Mouse (Mus musculus) spleen, postnatal 14 days (tissue): ENCODE data around the gene Fgfr2.
A peak's percentile ranks its signal among the peaks of the same experiment; 100 is the strongest.

Source experiments
- DNase-seq, 2 experiments: peaks; one replicate each; pipeline ENCODE4 v3.0.0; 2021 to 2022; ENCODE audit warnings: low spot score in 2 of 2

Gene Fgfr2

DNA sequence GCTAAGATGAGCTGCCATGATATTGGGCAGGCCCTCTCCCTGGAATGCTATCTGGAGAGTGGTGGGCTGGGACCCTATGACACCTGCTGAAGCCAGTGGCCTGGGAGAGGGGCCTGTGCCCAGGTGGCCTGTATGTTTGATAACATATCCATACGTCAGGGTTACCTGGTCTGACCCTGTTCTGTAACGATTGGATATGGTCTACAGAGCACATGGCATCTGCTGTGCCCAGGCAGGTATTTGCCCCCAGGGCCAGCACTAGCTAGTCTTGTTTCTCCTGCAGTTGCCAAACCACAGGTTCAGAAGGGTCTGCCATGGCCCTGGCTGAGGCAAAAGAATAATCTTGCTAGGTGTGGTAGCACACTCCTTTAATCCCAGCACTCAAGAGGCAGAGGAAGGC lies 429.6 kb downstream of the Fgfr2 start:
- no peak for DNase-seq

DNA sequence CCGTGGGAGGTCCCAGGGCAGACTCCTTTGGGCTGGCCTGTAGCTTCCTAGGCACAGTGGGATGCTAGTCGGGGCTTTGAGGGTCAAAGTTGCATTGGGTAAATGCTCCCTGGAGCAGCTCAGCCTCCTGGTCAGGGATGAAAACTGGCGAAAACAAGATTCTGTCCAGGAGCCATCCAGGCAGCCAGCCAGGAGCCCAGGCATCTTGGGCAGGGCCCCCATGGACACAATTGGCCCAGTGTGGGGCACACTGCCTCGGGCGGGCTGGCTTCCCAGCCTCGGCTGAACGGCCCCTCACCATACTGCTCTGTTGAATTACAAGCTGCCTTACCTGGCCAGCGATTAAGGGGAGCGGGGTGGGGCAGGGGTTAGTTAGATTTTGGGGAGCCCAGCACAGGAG lies 430.4 kb downstream of the Fgfr2 start:
- no peak for DNase-seq

DNA sequence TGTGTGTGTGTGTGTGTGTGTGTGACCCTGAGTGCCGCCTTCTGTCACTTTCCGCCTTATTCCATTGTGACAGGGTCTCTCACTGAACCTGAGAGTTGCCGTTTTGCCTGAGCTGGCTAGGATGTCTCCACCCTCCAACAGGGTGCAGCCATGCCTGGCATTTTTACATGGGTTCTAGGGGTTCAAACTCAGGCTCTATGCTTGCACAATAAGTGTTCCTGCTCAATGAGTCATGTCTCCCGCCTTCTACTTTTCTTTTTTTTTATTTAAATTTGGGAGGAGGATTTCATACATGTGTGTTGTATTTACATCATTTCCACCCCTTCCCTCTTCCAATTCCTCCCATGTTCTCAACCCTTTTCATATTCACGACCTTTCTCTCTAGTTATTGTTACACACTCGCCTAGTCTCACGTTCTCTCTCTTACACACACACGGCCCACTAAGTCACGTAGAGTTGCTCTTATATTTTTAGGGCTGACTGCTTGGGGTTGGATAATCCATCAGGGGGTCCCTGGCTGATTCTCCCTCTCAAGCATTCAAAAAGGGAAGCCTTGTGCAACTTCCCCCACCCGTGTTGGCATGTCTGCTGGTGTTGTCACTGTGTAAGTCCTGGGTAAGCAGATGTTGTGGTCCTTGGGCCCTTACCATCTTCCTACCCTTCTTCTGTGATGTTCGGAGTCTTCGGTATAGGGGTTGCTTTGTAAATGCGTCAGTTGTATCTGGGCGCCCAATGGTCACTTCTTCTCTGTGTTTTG lies 432.3 kb downstream of the Fgfr2 start:
- no peak for DNase-seq

DNA sequence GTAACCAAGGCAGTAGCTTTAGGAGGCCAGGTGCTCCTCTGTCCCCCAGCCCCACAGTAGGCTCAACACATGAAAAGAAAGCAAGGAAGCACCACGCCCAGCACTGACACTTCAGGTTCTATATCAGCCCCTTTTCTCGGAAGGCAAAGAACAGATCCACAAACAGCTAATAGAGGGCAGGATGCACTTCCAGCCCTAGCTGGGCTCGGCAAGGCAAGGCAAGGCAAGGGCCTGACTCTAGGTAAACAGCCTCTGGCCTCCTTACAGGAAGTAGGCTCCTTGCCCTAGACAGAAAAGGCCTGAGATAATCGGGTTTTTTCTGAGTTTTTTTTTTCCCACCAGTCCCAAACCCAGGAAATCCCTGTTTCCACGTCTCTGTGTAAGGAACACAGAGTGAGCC lies 433.4 kb downstream of the Fgfr2 start:
- DNase-seq, result no peak

DNA sequence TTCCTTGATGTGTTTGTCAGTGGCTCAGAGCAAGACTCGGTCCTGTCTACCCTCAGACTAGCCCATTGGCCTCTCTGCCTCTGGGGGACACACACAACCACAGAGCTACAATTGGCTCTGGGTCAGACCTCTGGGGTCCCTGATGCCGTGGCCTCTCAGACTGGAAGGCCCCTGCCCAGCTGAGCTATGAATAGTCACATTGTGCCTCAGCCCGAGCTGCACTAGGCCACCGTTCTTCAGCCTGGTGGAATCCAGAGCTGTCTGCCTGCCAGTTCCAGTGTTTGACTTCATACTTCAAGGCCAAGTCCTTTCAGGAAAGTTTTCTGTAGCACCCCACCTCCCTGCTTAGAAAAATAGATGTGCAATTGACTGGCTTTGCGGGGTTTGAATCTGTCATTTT lies 434.4 kb downstream of the Fgfr2 start:
- no peak for DNase-seq

DNA sequence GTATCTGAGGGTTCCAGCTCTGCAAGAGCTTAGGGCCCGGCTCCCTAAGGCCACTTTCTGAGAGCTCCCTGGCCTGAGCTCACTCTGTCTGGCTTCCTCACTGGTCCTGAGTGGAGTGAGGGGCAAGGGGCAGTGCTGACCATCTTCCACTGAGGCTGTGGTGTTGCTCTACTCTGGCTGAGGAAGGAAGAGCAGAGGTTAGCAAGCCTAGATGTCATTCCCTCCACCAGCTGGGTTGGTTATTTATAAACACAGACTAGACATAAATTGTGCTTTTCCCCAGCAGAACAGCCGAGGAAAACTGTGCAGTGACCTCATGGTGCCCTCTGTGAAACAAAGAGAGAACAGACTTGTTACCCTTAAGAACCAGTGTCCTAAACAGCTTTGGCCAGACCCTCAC lies 435.3 kb downstream of the Fgfr2 start:
- DNase-seq, result no peak

DNA sequence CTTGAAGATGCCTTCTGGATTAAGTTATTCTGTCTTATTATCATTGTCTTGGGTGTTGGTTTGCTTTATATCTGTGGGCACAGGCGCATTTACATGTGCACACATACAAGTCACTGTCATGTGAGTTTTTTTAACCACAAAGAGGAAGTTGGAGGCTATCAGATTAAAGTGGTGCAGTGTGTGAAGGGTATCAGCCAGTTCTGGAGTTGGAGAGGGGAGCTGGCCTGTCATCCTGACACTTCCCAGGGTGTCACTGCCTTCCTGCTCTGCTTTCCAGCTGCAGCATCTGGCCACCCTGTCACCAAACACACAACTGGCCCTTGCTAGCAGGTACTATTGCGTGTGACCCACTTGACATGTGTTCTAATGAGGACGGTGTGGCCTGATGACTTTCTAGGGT lies 436.6 kb downstream of the Fgfr2 start:
- DNase-seq, result no peak

DNA sequence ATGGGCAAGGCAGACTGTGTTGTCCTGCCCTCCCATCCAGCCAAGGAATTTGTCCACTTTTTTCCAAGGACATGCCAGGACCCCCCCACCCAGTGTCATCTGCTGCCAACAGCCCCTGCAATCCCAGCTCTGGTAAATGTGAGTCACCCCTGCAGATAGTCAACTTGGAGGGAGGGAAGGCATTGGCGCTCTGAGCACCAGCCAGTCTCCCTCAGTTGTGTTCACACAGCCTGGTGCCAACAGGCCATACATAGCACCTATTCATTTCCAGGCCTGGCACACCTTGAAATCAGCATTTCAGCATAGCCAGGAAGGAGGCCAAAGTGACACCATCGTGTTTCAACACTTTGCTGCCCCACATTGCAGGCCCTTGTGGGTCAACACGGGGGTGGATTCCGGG lies 439.2 kb downstream of the Fgfr2 start:
- no peak for DNase-seq

DNA sequence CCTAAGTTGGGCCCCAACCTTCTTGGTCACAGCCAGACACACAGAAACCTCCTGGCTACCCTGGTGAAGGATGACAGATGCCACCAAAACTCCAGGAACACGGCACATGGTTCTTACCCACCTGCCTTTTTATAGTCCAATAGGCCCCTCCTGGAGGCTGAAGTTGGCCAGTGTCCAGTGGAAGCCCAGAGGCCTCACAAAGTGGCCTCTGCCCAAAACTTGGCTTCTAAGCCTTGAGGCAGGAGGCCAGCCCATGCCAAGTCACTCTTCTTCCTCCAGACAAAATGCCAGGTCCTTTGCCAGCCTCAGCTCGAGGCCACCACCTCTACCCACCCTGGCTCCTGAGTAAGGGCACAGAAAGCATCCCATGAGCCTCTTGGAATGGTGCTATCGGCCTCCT lies 440.2 kb downstream of the Fgfr2 start:
- no peak for DNase-seq

DNA sequence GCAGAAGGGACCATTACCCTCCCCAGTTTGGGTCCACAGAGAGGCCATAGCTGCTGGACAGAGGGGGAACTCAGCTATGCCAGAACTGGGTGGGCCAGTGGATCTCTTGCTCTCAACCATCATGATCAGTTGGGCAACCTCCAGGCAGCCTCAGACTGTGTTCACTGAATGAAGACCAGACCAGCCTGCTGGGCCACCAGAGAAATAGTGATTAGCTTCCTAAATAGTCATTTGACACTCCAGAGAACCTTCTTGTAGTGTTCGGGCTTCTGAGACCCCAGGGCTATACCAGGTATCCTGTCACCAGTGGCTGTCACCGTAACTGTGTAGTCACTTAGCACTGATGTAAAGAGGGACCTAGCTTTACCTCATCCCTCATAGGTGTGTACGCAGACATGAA lies 440.8 kb downstream of the Fgfr2 start:
- no peak for DNase-seq

DNA sequence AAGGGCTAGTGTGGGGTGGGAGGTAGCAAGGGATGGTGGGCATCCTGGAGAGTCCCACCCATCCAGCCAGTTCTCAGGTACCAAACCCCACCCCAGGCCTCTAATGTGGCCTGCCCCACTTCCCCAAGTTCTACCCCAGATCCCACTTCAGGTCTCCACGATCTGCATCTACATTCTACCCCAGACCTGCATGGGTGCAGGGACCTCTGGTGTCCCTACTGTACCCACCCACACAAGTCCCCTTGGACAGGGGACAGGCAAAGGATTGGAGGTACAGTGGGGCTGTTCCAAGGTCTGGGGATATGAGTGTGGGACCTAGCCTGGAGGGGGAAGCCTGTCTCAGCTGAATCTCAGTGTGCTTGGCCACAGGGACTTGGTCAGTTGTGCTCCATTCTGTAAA lies 441.3 kb downstream of the Fgfr2 start:
- DNase-seq, result no peak

DNA sequence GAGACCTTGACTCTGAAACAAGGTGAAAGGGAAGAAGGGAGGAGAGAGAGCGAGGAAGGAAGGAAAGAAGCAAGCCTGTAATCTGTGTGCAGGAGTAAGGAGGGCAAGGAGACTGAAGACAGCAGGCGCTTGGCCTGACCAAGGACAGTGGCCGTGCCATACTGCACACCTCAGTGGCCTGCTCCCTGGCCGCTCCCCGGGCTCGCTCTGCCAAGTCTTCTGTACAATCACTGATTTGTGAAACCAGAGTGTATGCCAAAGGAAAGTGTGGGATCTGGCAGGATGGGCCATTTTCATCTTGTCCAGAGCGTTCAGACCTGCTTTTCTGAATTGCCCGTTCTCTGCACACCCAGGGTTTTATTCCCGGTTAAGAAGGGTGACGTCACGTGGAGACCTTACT lies 441.9 kb downstream of the Fgfr2 start:
- DNase-seq, result no peak

DNA sequence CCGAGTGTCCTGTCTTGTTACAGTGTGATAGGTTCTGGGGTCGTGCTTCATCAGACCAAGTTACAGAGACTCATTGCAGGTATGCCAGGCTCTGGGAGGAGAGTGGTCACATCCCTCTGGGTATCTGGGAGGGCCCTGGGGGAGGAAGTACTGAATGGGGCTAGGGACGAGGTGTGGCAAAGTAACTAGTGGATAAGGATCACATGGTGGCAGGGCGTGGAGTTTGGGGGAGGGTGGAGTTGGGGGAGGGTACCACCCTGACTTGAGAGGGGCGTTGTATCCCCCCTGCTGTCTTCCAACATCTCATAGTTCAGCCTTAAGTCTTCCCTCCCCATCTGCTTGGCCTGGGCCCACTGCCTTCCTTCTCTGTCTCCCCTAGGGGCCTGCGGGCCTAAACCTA lies 443.6 kb downstream of the Fgfr2 start:
- no peak for DNase-seq

DNA sequence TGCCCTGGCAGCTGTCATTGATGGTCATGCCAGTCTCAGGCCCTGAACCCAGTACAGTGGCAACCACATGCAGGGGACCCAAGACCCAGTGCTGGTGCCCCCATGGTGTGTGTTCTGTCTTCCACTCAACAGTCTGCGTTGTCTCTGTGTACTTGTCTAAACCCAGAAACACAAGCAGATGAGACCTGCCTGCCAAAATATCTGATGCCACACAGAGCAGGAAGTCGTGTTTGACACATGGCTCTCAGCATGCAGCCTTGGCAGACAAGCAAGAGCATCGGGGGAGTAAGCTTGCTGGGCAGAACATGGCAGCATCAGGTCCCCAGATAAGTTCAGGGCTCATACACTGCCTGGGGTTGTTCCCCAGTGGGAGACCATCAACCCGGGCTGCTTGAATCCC lies 444.0 kb downstream of the Fgfr2 start:
- no peak for DNase-seq

DNA sequence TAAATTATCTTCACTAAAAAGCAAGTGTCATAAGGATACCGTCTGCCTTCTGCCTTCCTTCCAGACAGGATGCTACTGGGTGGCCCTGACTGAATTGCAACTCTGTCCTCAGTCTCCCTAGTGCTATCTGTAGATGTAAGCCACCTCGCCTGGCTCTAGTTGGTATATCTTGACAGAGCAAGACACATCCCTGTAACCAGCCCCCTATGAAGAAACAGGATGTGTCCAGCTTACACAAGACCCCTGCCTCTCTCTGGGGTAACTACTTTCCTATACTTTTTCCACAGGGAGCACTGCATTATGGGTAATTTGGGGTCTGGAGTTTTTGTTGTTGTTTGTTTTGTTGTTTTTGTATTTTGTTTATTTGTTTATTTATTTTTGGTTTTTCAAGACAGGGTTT lies 447.2 kb downstream of the Fgfr2 start:
- DNase-seq, result no peak

DNA sequence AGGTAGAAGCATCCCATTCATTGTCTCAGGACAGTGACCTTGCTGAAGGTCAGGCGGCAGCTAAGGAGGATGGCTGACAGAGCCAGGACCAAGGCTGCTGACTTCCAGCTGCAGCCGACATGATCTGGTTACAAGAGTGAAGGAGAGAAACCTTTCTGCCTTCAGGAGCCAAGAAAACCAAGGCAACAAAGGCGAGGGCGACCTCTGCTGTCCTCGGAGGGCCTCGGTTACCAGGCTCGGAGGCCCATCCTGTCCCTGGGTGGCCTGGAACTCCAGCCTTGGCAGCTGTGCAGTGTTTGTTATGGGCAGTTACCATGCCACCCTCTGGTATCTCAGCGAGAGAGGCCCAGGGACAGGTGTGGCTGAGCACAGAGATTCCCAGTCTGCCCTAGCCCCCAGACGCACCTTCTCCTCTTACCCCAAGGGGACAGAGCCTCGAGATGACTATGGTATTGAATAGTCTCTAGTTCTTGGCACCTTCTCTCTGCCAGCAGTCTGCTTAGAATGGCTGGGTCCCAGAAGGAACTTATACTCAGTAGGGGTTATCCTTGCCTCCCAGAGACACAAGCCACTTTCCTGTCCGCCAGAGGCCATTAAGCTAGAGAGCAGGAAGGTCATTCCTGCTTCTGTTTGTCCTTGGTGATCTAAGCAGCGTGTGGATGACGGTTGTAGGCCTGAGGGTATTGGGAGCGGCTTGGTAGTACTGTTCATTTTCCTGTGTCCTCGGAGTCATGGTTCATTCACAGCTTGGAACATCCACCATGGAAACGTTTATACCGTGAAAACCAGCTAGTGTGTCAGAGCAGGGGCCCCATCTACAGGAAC lies 449.0 kb downstream of the Fgfr2 start:
- DNase-seq, result no peak

DNA sequence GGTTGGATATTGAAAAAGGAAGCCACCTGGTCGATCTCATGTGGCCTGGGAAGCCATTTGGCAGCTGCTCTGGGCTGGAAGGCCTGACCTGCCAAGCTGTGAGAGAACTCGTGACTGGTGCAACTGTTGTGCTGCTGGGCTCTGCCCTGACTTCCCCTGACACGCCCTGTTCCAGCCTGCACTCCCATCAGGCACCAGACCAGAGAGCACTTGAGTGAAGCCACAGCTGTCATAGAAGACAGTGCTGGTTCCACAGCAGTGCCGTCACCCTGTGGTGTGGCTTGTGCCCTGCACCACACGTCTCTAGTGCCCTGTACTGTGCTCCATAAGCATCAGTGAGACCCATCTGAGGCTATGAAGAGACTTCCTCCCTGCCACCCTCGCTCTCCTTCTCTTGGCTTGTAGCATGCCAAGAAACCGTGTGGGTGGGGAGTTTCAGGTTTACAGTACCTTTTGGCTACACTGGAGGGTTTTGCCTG lies 450.6 kb downstream of the Fgfr2 start:
- peak in 1 of 2 experiments; percentile 29 for DNase-seq

DNA sequence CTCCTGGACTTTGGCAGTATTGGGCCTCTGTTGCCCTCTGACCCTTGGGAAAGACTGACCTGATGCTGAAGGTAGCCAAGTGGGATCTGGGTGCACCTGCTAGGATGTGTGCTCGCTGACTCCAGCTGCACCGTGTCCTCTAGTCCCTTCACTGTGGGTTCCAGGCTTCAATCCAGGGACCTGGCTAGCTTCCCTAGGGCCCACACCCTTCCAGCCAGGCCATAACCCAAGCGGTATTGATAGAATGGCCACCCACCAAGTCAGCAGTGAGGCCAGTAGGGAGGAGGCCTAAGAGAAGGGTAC lies 452.3 kb downstream of the Fgfr2 start:
- DNase-seq, result no peak

DNA sequence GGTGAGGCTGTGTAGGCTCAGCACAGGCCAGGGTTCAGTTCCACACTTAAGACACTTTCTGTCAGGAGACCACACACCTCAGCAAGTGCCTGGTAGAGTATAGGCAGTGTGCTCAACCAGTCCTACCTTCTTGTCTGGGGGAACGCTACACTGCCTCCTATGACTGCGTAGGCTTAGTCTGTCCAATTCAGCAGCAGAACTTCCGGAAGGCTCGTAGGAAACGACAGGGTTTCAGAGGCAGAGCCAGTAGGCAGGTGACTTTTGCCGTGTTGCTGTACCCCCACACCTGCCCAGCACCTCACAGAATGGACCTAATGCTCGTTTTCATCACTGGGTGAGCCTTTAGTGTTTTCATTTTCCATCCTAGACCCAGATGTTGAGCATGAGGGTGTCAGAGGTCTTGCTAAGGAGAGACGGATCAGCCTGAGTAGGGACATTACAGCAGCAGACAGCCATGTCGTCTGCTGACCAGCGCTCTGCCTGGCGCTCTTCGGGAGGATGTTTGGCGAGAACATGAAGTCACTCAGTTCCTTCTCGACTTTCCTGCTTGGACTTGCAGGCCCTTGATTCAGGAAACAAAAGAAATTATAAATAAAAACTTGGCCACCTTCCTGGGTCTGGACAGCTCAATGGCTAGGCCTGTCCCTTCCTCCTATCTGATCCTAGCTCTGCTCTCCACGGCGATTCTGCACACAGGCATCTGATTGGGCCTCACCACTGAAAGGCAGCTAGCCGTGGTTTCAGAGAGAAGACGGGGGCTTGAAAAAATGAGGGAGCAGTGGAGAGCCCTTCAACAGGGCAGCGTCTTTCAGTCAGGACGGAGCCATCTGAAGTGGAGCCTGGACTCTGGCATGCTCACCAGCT lies 452.9 kb downstream of the Fgfr2 start:
- no peak for DNase-seq

DNA sequence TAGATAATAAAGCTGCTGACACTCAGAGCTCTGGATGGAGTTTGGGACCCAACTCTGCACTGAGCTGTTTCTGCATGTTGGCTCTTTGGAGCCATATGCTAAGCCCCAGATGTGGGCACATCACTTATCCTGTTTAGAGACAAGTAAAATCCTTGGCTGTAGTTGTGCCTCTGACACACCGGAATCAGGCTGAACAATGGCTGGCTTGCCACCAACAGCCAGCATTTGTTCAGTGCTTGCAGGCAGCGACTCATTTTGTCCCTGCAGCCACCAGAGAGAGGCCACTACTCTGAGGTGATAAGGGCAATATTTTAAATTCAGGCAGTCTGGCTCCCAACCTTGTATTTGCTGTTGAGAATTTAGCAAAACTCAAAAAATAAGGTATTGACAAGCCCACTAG lies 454.5 kb downstream of the Fgfr2 start:
- DNase-seq, result no peak

DNA sequence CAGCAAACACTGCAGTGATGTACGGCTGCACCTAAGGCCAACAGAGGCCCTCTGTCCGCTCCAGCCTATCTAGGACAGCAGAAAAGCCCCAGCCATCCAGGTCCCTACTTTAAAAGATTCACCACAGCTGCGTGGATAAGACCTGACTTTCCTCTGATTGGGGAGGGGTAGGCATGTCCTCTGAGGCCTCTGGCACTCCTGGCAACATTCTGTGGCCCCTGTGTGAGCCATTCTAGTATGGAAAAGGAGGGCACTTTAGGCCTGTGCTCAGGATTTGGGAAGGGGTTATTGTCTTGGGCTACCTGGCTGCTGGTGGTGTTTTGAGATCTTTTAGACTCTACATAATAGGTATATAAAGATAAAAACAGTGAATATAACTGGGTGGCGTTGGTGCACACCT lies 456.6 kb downstream of the Fgfr2 start:
- DNase-seq, result no peak

DNA sequence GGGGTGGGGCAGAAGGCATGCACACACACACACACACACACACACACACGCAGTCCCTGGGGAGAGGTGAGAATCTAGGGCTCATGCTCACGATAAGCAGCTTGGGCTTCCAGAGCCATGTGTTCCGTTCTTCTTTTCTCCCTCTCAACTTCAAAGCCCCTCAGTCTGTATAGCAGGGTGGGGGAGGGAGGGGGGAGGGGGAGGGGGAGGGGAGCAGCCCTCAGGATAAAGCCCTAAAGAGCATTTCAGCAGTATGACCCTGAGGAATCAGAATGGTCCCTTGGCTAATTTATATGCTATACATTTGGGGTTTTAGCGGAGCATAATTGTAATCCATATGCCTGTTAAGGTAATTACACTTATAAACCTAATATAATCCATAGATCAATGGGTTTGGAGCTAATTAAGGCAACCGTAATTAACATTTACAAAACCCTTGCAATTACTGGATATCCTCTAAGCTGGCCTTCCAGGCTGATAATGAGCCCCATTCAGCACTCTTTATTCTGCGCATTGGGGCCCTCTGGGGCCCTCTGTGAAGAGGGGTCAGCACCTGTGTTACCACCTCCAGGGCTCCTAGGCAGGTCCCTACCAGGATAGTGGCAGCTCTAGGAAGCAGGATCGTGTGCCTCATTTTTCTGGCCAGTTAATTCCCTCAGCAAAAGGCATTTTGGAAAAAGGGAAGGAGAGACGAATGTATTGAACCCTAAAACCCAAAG lies 457.3 kb downstream of the Fgfr2 start:
- no peak for DNase-seq
